Mouse (Mus musculus): Measurements from ENCODE around the gene Gdpd5. TPM values are rescaled to one million over a fixed set of nuclear protein-coding genes. Genes with fewer than 3 reads are reported as not detected.

The Gdpd5 gene
- polyA plus RNA-seq, 1 experiment from 2014 or later, result 53.3 TPM

- Histone ChIP-seq H3K4me3 (0 out of 2 replicates have a peak overlapping the region, but pooled peaks have one; percentile 11), H3K27me3 (replicated peaks) (no peaks in the 10 kb centered on the region), H3K9me3 (no peaks in the 10 kb centered on the region), H3K9ac (no peak overlapping the region), H3K4me1 (peaks cover 10% of the 10 kb centered on the region), H3K27ac (peak overlapping the region; percentile 71), H3K36me3 (replicated peaks) (no peaks in the 10 kb centered on the region), H3K4me2 (peak overlapping the region; percentile 44)
- WGBS, result 2% methylated on average over 8 of the region's 8 CpGs
- ATAC-seq (replicated peaks), result peak; percentile 90
These were observed 128.9 kb downstream of the Gdpd5 start for GRCm38 (mm10) chr7:99510087-99510501.

Other genes starting within 250 kb of the Gdpd5 start
- 16.8 and 18.2 TPM in 2 replicates for gene Uvrag, start 240.3 kb upstream of the Gdpd5 start, polyA plus RNA-seq (2015; fragmentation: Nextera tagmentation; extraction: Ambion mirVana)
- 21.4 and 22.0 TPM in 2 replicates for gene Dgat2, start 198.7 kb upstream of the Gdpd5 start, polyA plus RNA-seq (2015; fragmentation: Nextera tagmentation; extraction: Ambion mirVana)
- 1.3 and 1.9 TPM in 2 replicates for gene Mogat2, start 142.8 kb upstream of the Gdpd5 start, polyA plus RNA-seq (2015; fragmentation: Nextera tagmentation; extraction: Ambion mirVana)
- 153 and 155 TPM in 2 replicates for gene Map6, start 114.0 kb upstream of the Gdpd5 start, polyA plus RNA-seq (2015; fragmentation: Nextera tagmentation; extraction: Ambion mirVana)
- gene Serpinh1, start 28.2 kb upstream of the Gdpd5 start, polyA plus RNA-seq (2015; fragmentation: Nextera tagmentation; extraction: Ambion mirVana), result 235 and 259 TPM in 2 replicates
- gene Klhl35, start 84.6 kb downstream of the Gdpd5 start, polyA plus RNA-seq (2015; fragmentation: Nextera tagmentation; extraction: Ambion mirVana), result 7.1 and 7.5 TPM in 2 replicates
- 382 and 405 TPM in 2 replicates for gene Rps3, start 102.3 kb downstream of the Gdpd5 start, polyA plus RNA-seq (2015; fragmentation: Nextera tagmentation; extraction: Ambion mirVana)
- 20.1 and 20.3 TPM in 2 replicates for gene Arrb1, start 154.1 kb downstream of the Gdpd5 start, polyA plus RNA-seq (2015; fragmentation: Nextera tagmentation; extraction: Ambion mirVana)
- gene Tpbgl, start 245.7 kb downstream of the Gdpd5 start, polyA plus RNA-seq (2015; fragmentation: Nextera tagmentation; extraction: Ambion mirVana), result 1.1 and 1.4 TPM in 2 replicates